Mouse (Mus musculus) ovary, postnatal 10 days (tissue): ENCODE results near the gene Sp2.

Source experiments
- DNase-seq: peaks from one replicate; pipeline ENCODE4 v3.0.0; 2022; ENCODE audit warnings: low spot score

The Sp2 gene

GRCm38 (mm10) chr11:96908594-96908993, 74.2 kb downstream of the Sp2 start:
- DNase-seq, result no peak

DNA sequence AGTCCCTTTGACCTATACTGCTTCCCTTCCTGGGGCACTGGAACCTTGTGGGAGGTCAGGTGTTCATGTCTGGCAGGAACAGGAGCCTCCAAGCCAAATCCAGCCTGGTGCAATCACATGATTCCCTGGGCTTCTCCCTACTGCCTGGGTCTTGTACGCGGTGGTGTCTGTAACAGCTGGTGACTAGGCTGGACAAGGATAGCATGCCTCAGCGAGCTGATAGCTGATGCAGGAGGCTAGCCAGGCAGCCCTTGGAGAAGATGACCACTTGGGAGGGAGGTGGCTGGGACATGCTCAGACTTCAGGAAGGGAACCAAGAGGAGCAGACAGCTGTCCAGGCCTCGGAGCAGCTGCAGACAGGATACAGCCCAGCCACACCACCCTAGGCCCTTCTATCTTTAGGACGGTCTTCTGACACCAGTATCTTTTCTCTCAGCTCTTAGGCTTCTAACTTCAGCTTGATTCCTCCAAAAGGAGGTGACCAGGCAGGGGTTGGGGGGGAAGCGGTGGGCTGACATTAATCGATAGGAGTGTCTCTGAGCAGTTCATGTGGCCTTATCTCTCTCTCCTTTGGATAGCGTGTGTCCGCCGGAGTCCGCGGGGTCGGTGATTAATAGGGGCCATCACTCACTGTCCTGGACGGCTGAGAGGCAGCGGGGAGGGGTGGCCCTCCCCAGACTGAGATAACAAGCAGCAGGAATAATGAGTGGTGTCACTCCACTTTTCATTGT, 76.2 kb downstream of the Sp2 start:
- no peak for DNase-seq
